Mouse (Mus musculus): ENCODE data around the gene Ugt1a8. TPM values are rescaled to one million over a fixed set of nuclear protein-coding genes. Genes with fewer than 3 reads are reported as not detected.
"Not testable (repeated sequence)": the region's sequence is repeated elsewhere in the genome, so short reads cannot be mapped to it uniquely, and the experiment has no call there.

Ugt1a8 gene
- polyA plus RNA-seq, 1 experiment from 2014 or later, result not detected

DNA sequence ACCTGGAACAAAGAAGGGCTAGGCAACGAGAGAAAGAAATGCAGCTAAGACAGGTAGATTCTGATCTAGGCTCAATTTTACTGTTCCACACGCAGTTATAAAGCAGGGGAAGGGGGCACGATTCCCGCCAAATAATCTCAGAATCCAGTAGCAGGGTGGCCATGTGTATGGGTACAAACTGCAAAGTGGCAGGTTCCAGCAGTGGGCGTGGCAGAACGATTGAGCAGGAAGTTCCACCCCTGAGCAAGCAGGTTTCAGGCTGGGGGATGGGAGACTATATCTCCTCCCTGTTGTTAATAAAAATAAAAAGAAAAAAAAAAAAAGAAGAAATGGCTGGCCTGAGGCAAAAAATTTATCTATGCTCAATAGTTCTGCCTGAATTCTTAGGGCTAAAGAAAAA, 25.2 kb downstream of the Ugt1a8 start:
- 93% methylated on average over 6 of the region's 6 CpGs for WGBS
- H3K36me3 ChIP-seq; H3K27ac ChIP-seq; H3K4me3 ChIP-seq; H3K9ac ChIP-seq; H3K4me2 ChIP-seq (replicated peaks); H3K27me3 ChIP-seq; ATAC-seq (ENCODE audit: insufficient number of reproducible peaks, insufficient read depth, low FRiP score, low TSS enrichment); H3K9me3 ChIP-seq; H3K4me1 ChIP-seq: not testable (repeated sequence)

DNA sequence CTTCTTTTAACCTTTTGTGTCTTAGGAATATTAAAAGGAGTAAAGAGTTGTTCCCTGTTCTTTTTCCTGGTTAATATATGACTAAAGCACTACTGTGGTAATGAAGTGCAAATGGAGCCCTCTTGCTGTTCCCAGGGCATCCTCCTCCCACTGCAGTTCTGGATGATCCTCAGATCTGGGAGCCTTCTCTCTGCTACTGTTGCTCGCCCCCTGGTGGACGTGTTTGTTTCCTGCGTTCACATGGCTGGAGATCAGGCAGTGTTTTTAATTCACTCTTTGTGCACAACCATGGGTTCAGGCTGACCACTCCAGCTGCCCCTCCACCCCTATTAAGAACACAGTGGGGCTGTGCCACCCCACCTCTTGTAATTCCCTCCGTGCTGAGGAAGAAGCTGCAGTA, 32.9 kb downstream of the Ugt1a8 start:
- not testable (repeated sequence) for H3K27ac ChIP-seq; ATAC-seq (ENCODE audit: insufficient number of reproducible peaks, insufficient read depth, low FRiP score, low TSS enrichment); H3K27me3 ChIP-seq; H3K36me3 ChIP-seq; H3K4me2 ChIP-seq (replicated peaks); H3K4me1 ChIP-seq; H3K4me3 ChIP-seq; H3K9me3 ChIP-seq; H3K9ac ChIP-seq
- WGBS, result 10% methylated on average over 4 of the region's 4 CpGs

DNA sequence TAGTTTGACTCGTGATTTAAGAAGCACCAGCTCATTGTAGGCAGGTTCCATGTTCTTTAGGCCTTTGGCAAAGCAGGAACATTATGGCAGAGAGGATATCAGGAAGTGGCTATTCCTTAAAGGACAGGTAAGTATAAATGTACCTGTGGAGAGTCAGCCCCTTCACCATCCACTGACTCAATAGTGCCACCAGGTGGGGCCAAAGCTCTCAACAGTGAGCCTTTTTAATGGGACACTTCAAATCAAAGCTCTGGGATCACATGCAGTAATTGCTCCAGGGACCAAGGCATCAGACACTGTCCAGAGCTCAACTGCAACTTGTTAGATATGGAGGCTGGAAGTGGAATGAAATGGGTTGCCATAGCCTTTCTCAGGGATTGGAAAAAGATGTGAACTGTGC, 33.9 kb downstream of the Ugt1a8 start:
- ATAC-seq (ENCODE audit: insufficient number of reproducible peaks, insufficient read depth, low FRiP score, low TSS enrichment); H3K27me3 ChIP-seq; H3K36me3 ChIP-seq; H3K27ac ChIP-seq; H3K9ac ChIP-seq; H3K4me2 ChIP-seq (replicated peaks); H3K4me1 ChIP-seq; H3K4me3 ChIP-seq; H3K9me3 ChIP-seq: not testable (repeated sequence)
- WGBS, result no CpG with 5 or more reads among the region's 1 CpGs

DNA sequence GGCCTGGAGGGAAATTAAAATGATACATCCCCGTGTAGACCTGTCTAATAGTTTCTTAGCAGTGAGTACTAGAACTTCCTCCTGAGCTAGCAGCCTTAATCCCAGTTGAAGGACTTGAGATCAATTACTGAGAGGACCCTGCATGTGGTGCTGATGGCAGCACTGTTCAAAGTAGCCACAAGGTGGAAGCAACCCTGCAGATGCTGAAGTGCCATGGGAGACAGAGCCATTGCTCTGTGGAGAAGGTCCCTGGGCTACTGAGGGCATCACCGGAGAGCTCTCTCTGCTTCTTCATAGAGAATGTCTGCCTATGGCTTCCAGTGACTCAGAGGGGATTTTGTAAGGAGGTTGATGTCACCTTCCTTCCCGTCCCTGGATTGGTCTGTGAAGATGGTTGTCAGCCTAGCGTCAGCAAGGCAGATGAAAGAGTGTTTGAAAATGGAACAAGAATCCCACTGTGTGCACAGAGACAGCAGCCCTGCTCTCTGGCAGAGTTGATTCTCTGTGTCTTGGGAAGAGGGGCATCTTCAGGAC, 38.3 kb downstream of the Ugt1a8 start:
- not testable (repeated sequence) for H3K4me3 ChIP-seq; ATAC-seq (ENCODE audit: insufficient number of reproducible peaks, insufficient read depth, low FRiP score, low TSS enrichment); H3K27ac ChIP-seq; H3K9me3 ChIP-seq; H3K4me2 ChIP-seq (replicated peaks); H3K9ac ChIP-seq; H3K4me1 ChIP-seq; H3K36me3 ChIP-seq; H3K27me3 ChIP-seq
- WGBS, result 71% methylated on average over 4 of the region's 4 CpGs

DNA sequence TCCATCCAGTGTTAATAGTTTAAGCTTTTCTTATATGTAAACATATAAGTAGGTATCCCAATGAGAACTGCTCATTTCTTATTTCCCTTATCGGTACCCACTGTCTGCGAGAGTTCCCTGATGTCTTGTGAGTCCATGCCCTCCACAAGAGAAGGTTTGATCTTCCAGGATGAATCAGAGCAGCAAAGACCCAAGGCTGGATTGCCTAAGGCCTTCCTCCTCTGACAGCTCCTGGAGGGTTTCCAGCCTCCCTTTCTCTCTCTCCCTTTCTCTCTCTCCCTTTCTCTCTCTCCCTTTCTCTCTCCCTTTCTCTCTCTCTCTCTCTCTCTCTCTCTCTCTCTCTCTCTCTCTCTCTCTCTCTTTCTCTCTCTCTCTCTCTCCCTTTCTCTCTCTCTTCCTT, 41.5 kb downstream of the Ugt1a8 start:
- 83% methylated on average over 2 of the region's 2 CpGs for WGBS
- not testable (repeated sequence) for ATAC-seq (ENCODE audit: insufficient number of reproducible peaks, insufficient read depth, low FRiP score, low TSS enrichment); H3K9ac ChIP-seq; H3K9me3 ChIP-seq; H3K36me3 ChIP-seq; H3K4me1 ChIP-seq; H3K27me3 ChIP-seq; H3K27ac ChIP-seq; H3K4me3 ChIP-seq; H3K4me2 ChIP-seq (replicated peaks)

DNA sequence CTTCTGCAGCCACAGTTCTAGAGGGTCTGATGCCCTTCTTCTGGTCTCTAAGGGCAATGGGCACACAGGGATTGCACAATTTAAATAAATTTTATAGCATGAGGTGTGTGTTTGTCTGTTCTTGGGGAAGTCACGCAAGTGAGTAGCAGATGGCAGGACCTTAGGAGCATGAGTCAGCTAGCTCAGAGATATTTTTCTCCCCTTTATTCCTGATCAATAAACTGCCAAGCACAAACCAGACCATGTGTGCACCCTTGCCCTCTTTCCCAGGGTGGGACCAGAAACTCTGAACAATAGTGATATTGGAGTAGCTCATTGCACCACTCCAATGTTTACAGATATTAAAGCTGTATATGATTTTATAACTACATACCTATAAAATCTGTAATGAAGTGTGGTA, 42.6 kb downstream of the Ugt1a8 start:
- H3K4me1 ChIP-seq; H3K4me2 ChIP-seq (replicated peaks); ATAC-seq (ENCODE audit: insufficient number of reproducible peaks, insufficient read depth, low FRiP score, low TSS enrichment); H3K36me3 ChIP-seq; H3K27ac ChIP-seq; H3K27me3 ChIP-seq; H3K9me3 ChIP-seq; H3K4me3 ChIP-seq; H3K9ac ChIP-seq: not testable (repeated sequence)
- WGBS, result 83% methylated on average over 1 of the region's 1 CpGs

DNA sequence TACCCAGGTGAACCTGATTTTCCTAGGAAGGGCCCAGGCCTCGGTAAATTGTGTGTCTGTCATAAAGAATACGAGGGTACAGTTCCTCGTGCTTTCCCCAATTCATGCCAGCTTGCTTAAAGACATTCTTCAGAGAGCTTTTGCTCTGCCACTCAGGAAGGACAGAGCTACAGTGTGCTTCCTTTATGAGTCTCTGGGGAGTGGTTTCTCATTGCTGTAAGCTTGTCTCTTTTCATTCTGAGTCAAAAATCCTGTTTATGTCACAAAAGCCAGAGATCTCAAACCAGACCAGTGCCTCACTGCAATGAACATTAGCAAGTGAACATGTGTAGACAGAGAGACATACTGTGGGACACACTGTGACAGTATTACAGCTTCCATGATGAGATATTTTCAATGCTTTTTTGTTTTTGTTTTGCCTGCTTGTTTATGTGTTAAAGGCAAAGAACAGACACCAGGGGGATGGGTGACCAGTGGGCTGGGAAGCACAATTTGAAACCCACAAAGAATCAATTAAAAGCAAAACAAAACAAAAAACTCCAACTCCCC, 46.4 kb downstream of the Ugt1a8 start:
- H3K27ac ChIP-seq, result peak overlapping the region; percentile 38
- H3K4me1 ChIP-seq, result peaks cover 7% of the 10 kb centered on the region; the same call in 1 of the 2 replicates
- 48% methylated on average over 3 of the region's 3 CpGs for WGBS
- no peaks in the 10 kb centered on the region for H3K27me3 ChIP-seq
- no peak overlapping the region for H3K4me3 ChIP-seq
- no peaks in the 10 kb centered on the region for H3K36me3 ChIP-seq
- ATAC-seq (ENCODE audit: insufficient number of reproducible peaks, insufficient read depth, low FRiP score, low TSS enrichment), result no peak
- no peak overlapping the region for H3K9ac ChIP-seq
- no peak overlapping the region for H3K4me2 ChIP-seq (replicated peaks)
- no peaks in the 10 kb centered on the region for H3K9me3 ChIP-seq

DNA sequence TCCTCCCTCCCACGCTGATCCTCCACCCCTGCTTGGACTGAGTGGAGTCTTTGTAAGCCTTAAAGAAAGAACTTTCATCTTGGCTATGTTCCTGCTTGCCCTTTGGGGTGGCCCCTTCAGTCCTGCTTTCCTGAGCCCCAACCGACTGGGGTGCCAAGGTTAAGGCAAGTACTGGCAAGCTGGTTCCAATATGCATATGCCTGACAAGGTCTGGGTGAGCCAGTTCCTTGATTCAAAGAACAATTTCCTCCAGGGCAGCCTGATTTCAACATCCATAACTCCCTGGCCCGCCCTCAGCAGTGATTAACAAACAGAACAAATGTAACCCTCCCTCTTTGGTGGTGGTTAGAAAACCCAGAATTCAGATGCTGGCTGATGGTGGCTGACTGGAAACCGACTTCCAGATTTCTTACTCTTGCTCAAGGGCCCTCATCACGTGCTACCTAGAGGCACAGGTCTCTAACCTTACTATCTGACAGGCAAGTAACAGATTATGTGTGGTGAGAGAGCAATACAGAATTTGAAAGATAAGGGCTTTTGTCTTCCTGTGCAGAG, 46.9 kb downstream of the Ugt1a8 start, which contains the start of gene Ugt1a6a:
Ugt1a6a (plus strand) TSS at position 353 of the 555 bp plus-strand sequence.
- H3K4me1 ChIP-seq; H3K27me3 ChIP-seq; H3K36me3 ChIP-seq; H3K9me3 ChIP-seq; H3K9ac ChIP-seq; H3K4me2 ChIP-seq (replicated peaks); H3K4me3 ChIP-seq: not testable (repeated sequence)
- 0 out of 2 replicates have a peak, but pooled peaks have one; percentile 52 for ATAC-seq (ENCODE audit: insufficient number of reproducible peaks, insufficient read depth, low FRiP score, low TSS enrichment)
- H3K27ac ChIP-seq, result peak within 1 kb of the TSS; percentile 38
- WGBS, result 41% methylated on average over 5 of the region's 5 CpGs

DNA sequence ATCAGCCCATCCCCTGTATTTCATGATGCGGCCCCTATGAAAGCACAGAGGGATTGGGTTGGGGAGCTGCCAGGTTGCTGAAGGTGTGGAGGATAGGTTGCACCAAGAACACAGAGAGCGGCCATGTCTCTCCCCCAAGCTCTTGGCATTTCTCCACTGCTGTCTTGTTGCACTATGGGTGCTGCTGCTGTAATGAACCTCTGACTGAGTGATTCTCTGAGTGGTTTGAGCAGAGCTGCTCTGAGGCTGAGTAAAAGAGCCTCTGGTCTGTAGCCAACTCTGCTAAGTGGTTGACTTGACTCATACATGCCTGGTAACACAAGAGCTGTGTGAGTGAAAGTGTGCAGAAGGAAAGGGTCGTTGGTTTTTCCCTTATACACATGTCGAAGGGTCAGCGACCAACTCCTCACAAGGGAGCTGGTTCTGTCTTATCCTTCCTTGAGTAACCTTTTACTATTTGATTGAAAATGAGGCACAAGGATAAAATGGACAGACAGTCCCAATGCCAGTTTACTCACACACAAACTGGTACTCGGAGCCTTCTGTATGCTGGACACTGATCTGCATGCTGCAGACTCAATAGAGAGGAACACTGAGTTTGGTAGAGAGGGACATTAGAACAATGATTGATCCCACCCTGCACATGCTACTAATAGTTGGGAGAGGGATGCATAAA, 47.8 kb downstream of the Ugt1a8 start:
- ATAC-seq (ENCODE audit: insufficient number of reproducible peaks, insufficient read depth, low FRiP score, low TSS enrichment); H3K9ac ChIP-seq; H3K9me3 ChIP-seq; H3K27me3 ChIP-seq; H3K27ac ChIP-seq; H3K4me3 ChIP-seq; H3K36me3 ChIP-seq; H3K4me1 ChIP-seq; H3K4me2 ChIP-seq (replicated peaks): not testable (repeated sequence)
- 87% methylated on average over 6 of the region's 6 CpGs for WGBS

DNA sequence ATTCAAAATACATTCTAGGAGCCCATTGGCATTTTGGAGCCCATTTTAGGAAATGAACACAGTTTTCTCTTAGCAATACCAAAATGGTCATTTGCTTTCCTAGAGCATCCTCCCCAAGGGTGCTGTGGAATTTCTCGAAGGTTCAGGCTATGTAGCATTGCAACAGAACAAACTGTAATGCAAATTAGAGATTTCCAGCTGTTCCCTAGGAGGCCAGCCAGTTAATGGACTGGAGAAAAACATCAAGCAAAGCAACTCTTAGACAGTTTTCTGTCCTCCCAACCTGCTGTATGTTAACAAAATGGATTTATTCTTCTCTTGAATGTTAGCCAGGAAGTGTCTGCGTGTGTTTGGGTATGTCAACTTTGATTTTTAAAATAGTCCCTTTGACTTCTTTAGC, 49.0 kb downstream of the Ugt1a8 start:
- Histone ChIP-seq H3K9me3 (no peaks in the 10 kb centered on the region), H3K9ac (no peak overlapping the region), H3K27me3 (no peaks in the 10 kb centered on the region), H3K4me1 (peaks cover 7% of the 10 kb centered on the region; the same call in 1 of the 2 replicates), H3K27ac (no peak overlapping the region), H3K4me2 (replicated peaks) (no peak overlapping the region), H3K36me3 (no peaks in the 10 kb centered on the region), H3K4me3 (no peak overlapping the region)
- no peak for ATAC-seq (ENCODE audit: insufficient number of reproducible peaks, insufficient read depth, low FRiP score, low TSS enrichment)
- 71% methylated on average over 2 of the region's 2 CpGs for WGBS

DNA sequence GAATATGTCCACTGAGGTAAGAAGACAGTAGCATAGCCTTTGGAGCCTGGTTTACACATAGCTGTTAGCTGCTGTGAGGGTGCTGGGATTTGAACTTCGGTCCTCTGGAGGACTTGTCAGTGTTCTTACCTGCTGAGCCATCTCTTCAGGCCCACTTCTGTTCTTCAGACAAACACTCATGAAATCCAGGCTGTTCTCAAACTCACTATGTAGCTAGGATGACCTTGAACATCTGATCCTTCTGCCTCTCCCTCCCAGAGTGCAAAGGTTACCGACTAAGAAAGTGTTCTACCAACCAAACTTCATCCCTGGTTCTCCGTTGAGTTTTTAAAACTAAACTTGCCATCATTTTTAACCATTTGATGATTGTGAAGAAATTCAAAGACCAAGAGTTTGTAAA, 49.7 kb downstream of the Ugt1a8 start:
- WGBS, result 83% methylated on average over 3 of the region's 3 CpGs
- no peak overlapping the region for H3K4me3 ChIP-seq

DNA sequence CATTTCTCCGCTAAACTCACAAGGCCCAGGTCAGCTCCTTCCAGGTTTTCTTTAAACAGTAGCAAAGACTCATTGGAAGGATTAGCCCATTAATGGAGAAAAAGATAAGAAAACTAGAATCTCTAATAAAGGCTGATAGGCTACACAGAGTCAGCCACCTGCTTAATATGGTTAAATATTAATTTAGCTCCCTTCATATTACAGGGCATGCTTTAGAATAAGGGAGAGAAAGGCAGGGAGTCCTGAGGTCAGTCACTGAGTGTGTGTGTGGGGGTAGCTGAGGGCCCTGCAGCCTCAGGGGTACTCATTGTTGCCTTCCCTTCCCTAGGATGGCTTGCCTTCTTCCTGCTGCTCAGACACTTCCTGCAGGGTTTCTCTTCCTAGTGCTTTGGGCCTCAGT, 50.5 kb downstream of the Ugt1a8 start:
- ATAC-seq (ENCODE audit: insufficient number of reproducible peaks, insufficient read depth, low FRiP score, low TSS enrichment), result no peak
- WGBS, result 91% methylated on average over 1 of the region's 1 CpGs
- no peaks in the 10 kb centered on the region for H3K36me3 ChIP-seq

More for the DNA sequence above, 49.7 kb downstream of the Ugt1a8 start:
- Histone ChIP-seq H3K4me1 (peaks cover 7% of the 10 kb centered on the region; the same call in 1 of the 2 replicates), H3K36me3 (no peaks in the 10 kb centered on the region), H3K9me3 (no peaks in the 10 kb centered on the region), H3K9ac (no peak overlapping the region), H3K27me3 (no peaks in the 10 kb centered on the region), H3K27ac (no peak overlapping the region), H3K4me2 (replicated peaks) (no peak overlapping the region)
- no peak for ATAC-seq (ENCODE audit: insufficient number of reproducible peaks, insufficient read depth, low FRiP score, low TSS enrichment)

More for the DNA sequence above, 50.5 kb downstream of the Ugt1a8 start:
- H3K4me3 ChIP-seq, result no peak overlapping the region
- H3K9me3 ChIP-seq, result no peaks in the 10 kb centered on the region
- no peak overlapping the region for H3K9ac ChIP-seq
- H3K4me2 ChIP-seq (replicated peaks), result no peak overlapping the region
- H3K27ac ChIP-seq, result no peak overlapping the region
- H3K4me1 ChIP-seq, result peaks cover 7% of the 10 kb centered on the region; the same call in 1 of the 2 replicates
- H3K27me3 ChIP-seq, result no peaks in the 10 kb centered on the region

All from embryonic facial prominence, embryonic 12.5 days (tissue).